Mouse (Mus musculus): ENCODE data around the gene Gm20532.

Gm20532 gene

GRCm38 (mm10) chr2:26622984-26623383, 36.5 kb downstream of the Gm20532 start:
- DNase-seq (ENCODE audit: low read depth), result no peak

- DNase-seq (ENCODE audit: low read depth), result no peak
These were observed 39.0 kb downstream of the Gm20532 start for GRCm38 (mm10) chr2:26625419-26625818.

GRCm38 (mm10) chr2:26626081-26626480, 39.6 kb downstream of the Gm20532 start:
- no peak for DNase-seq (ENCODE audit: low read depth)

GRCm38 (mm10) chr2:26627921-26628739, 41.7 kb downstream of the Gm20532 start, which contains the start of gene Fam69b:
Gene Fam69b (plus strand): TSS chr2:26628457.
- peak; percentile 94 for DNase-seq (ENCODE audit: low read depth)

- DNase-seq (ENCODE audit: low read depth), result peak; percentile 57
These were observed 42.5 kb downstream of the Gm20532 start for GRCm38 (mm10) chr2:26628792-26629437.

GRCm38 (mm10) chr2:26632541-26633395, 46.3 kb downstream of the Gm20532 start:
- DNase-seq (ENCODE audit: low read depth), result no peak

GRCm38 (mm10) chr2:26633953-26634530, 47.6 kb downstream of the Gm20532 start:
- no peak for DNase-seq (ENCODE audit: low read depth)

GRCm38 (mm10) chr2:26634629-26635488, 48.4 kb downstream of the Gm20532 start:
- DNase-seq (ENCODE audit: low read depth), result peak; percentile 15

GRCm38 (mm10) chr2:26635489-26636324, 49.3 kb downstream of the Gm20532 start:
- no peak for DNase-seq (ENCODE audit: low read depth)

- no peak for DNase-seq (ENCODE audit: low read depth)
These were observed 49.8 kb downstream of the Gm20532 start for GRCm38 (mm10) chr2:26636325-26636635.

- no peak for DNase-seq (ENCODE audit: low read depth)
These were observed 51.0 kb downstream of the Gm20532 start for GRCm38 (mm10) chr2:26637316-26637932.

GRCm38 (mm10) chr2:26638039-26638438, 51.6 kb downstream of the Gm20532 start:
- DNase-seq (ENCODE audit: low read depth), result no peak

- DNase-seq (ENCODE audit: low read depth), result no peak
These were observed 52.1 kb downstream of the Gm20532 start for GRCm38 (mm10) chr2:26638572-26638971.

- peak; percentile 70 for DNase-seq (ENCODE audit: low read depth)
These were observed 52.6 kb downstream of the Gm20532 start for GRCm38 (mm10) chr2:26639083-26639482.

GRCm38 (mm10) chr2:26639838-26640830, 53.7 kb downstream of the Gm20532 start:
- DNase-seq (ENCODE audit: low read depth), result peak; percentile 99

GRCm38 (mm10) chr2:26641006-26641647, 54.7 kb downstream of the Gm20532 start:
- no peak for DNase-seq (ENCODE audit: low read depth)

- peak; percentile 48 for DNase-seq (ENCODE audit: low read depth)
These were observed 57.5 kb downstream of the Gm20532 start for GRCm38 (mm10) chr2:26643942-26644341.

All from NIH3T3 (cell line).